Mouse (Mus musculus) megakaryocyte, embryonic 14.5 days (primary cell): ENCODE data around the gene Cyb5rl.

Experiments used
- FLI1 ChIP-seq: IDR thresholded peaks from 2 replicates; pipeline ENCODE4 v1.6.1; 2012; ENCODE audit warnings: low read length, inconsistent platforms, mixed read lengths
- GATA1 ChIP-seq: IDR thresholded peaks from 3 replicates; pipeline ENCODE4 v1.6.1; 2012; ENCODE audit warnings: mixed read lengths, low read length, inconsistent platforms, borderline replicate concordance

DNA sequence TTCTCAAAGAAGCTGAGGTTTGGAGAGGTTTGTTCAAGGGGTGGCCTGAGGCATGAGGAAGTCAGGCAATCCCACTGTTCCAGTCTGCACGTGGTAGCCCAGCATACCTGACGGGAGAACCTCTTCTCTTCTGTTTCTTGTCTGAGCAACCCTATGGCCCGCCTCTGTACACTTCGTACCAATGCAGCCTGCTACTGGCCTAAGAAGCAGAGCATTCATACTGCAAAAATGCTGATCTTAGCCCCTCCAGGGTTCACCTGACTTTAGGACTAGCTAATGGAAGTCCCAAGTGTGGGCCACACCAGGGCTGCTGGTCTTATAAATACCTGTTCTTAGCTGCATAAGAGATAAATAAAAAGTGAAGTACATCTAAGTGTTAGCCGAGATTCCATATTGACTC lies 8.4 kb upstream of the Cyb5rl start:
- no peak for TF ChIP-seq GATA1
- no peak for TF ChIP-seq FLI1
